Mouse (Mus musculus): ENCODE results near the gene Mettl16.
"Not testable (repeated sequence)": the region's sequence is repeated elsewhere in the genome, so short reads cannot be mapped to it uniquely, and the experiment has no call there.

The Mettl16 gene

GRCm38 (mm10) chr11:74800658-74801057 is 30.0 kb downstream of the Mettl16 start:
- DNase-seq = no peak

- no peak for DNase-seq
These were observed 33.5 kb downstream of the Mettl16 start for GRCm38 (mm10) chr11:74804081-74804627.

- DNase-seq = no peak
These were observed 36.7 kb downstream of the Mettl16 start for GRCm38 (mm10) chr11:74807246-74807882.

- DNase-seq = no peak
These were observed 37.7 kb downstream of the Mettl16 start for GRCm38 (mm10) chr11:74808251-74808853.

GRCm38 (mm10) chr11:74810134-74810533 is 39.5 kb downstream of the Mettl16 start:
- DNase-seq = no peak

GRCm38 (mm10) chr11:74811027-74811426 is 40.4 kb downstream of the Mettl16 start:
- not testable (repeated sequence) for DNase-seq

GRCm38 (mm10) chr11:74811538-74811937 is 40.9 kb downstream of the Mettl16 start:
- no peak for DNase-seq

GRCm38 (mm10) chr11:74815795-74816194 is 45.2 kb downstream of the Mettl16 start:
- DNase-seq = no peak

GRCm38 (mm10) chr11:74820921-74821320 is 50.3 kb downstream of the Mettl16 start:
- no peak for DNase-seq

- DNase-seq = peak in 1 of 2 experiments; percentile 61
These were observed 50.8 kb downstream of the Mettl16 start for GRCm38 (mm10) chr11:74821463-74821862.

GRCm38 (mm10) chr11:74822746-74823440 is 52.3 kb downstream of the Mettl16 start:
- peak in 1 of 2 experiments; percentile 52 for DNase-seq

- peak in 1 of 2 experiments; percentile 47 for DNase-seq
These were observed 55.5 kb downstream of the Mettl16 start for GRCm38 (mm10) chr11:74826151-74826550.

- DNase-seq = peak in 1 of 2 experiments; percentile 30
These were observed 56.1 kb downstream of the Mettl16 start for GRCm38 (mm10) chr11:74826702-74827101.

- peak in 1 of 2 experiments; percentile 10 for DNase-seq
These were observed 57.3 kb downstream of the Mettl16 start for GRCm38 (mm10) chr11:74827791-74828403.

- peak in 1 of 2 experiments; percentile 41 for DNase-seq
These were observed 57.8 kb downstream of the Mettl16 start for GRCm38 (mm10) chr11:74828404-74828931.

- no peak for DNase-seq
These were observed 58.4 kb downstream of the Mettl16 start for GRCm38 (mm10) chr11:74828965-74829550.

- peak; percentile 88 to 93 for DNase-seq
These were observed 59.2 kb downstream of the Mettl16 start for GRCm38 (mm10) chr11:74829812-74830211.

GRCm38 (mm10) chr11:74830256-74831161 is 59.9 kb downstream of the Mettl16 start, which contains the start of gene Mnt:
Gene Mnt, plus strand, starts transcription at chr11:74830920.
- peak; percentile 97 to 99 for DNase-seq

- peak; percentile 70 to 81 for DNase-seq
These were observed 60.6 kb downstream of the Mettl16 start for GRCm38 (mm10) chr11:74831191-74831605.

GRCm38 (mm10) chr11:74831606-74832451 is 61.2 kb downstream of the Mettl16 start:
- DNase-seq = peak; percentile 100
